Mouse (Mus musculus) embryo, embryonic 10 days (tissue): ENCODE data around the gene Vsig2.

Source experiments
- DNase-seq: peaks from one replicate; pipeline ENCODE4 v3.0.0-alpha.2; 2015; ENCODE audit warnings: low spot score

The Vsig2 gene

GRCm38 (mm10) chr9:37539170-37540025 is at the start of gene Vsig2:
Gene Vsig2, plus strand, starts transcription at chr9:37539255.
- no peak for DNase-seq

GRCm38 (mm10) chr9:37489446-37490120 is 49.5 kb upstream of the Vsig2 start:
- DNase-seq, result peak; percentile 81

- no peak for DNase-seq
Measured at GRCm38 (mm10) chr9:37495761-37496160, 43.3 kb upstream of the Vsig2 start.

- no peak for DNase-seq
Measured at GRCm38 (mm10) chr9:37496325-37496724, 42.7 kb upstream of the Vsig2 start.

GRCm38 (mm10) chr9:37500201-37500600 is 38.9 kb upstream of the Vsig2 start:
- DNase-seq, result no peak

GRCm38 (mm10) chr9:37501170-37501569 is 37.9 kb upstream of the Vsig2 start:
- DNase-seq, result no peak

GRCm38 (mm10) chr9:37504348-37504747 is 34.7 kb upstream of the Vsig2 start:
- DNase-seq, result no peak

GRCm38 (mm10) chr9:37506023-37506422 is 33.0 kb upstream of the Vsig2 start:
- DNase-seq, result no peak

GRCm38 (mm10) chr9:37512097-37512496 is 27.0 kb upstream of the Vsig2 start:
- DNase-seq, result no peak

- no peak for DNase-seq
Measured at GRCm38 (mm10) chr9:37514456-37514855, 24.6 kb upstream of the Vsig2 start.

- DNase-seq, result no peak
Measured at GRCm38 (mm10) chr9:37517467-37517866, 21.6 kb upstream of the Vsig2 start.

- no peak for DNase-seq
Measured at GRCm38 (mm10) chr9:37518991-37519390, 20.1 kb upstream of the Vsig2 start.

GRCm38 (mm10) chr9:37519995-37520394 is 19.1 kb upstream of the Vsig2 start:
- no peak for DNase-seq

GRCm38 (mm10) chr9:37525461-37525860 is 13.6 kb upstream of the Vsig2 start:
- no peak for DNase-seq

- peak; percentile 23 for DNase-seq
Measured at GRCm38 (mm10) chr9:37526443-37527395, 12.3 kb upstream of the Vsig2 start.

- peak; percentile 65 for DNase-seq
Measured at GRCm38 (mm10) chr9:37527396-37528224, 11.4 kb upstream of the Vsig2 start, which contains the start of gene Esam. Gene Esam, plus strand, starts transcription at chr9:37528078.

- no peak for DNase-seq
Measured at GRCm38 (mm10) chr9:37528225-37528970, 10.7 kb upstream of the Vsig2 start.

- DNase-seq, result peak; percentile 57
Measured at GRCm38 (mm10) chr9:37530031-37530887, 8.8 kb upstream of the Vsig2 start.
